Mouse (Mus musculus) splenic B cell, adult 2 months (primary cell): Measurements from ENCODE around the gene Sec14l2.
"Not testable (repeated sequence)": the region's sequence is repeated elsewhere in the genome, so short reads cannot be mapped to it uniquely, and the experiment has no call there.

Experiments
- DNase-seq: peaks from one replicate; pipeline ENCODE4 v3.0.0-alpha.2; 2011; ENCODE audit warnings: low read depth, low spot score
- H3K27me3 ChIP-seq: 2 replicates; pipeline ENCODE4 v1.6.1; 2012; ENCODE audit warnings: mild to moderate bottlenecking, low read length, moderate library complexity, mixed read lengths; ENCODE audit not compliant: control insufficient read depth, poor library complexity, insufficient read depth, severe bottlenecking
- H3K36me3 ChIP-seq: 2 replicates; pipeline ENCODE4 v1.6.1; 2012; ENCODE audit warnings: mild to moderate bottlenecking, low read length, moderate library complexity, mixed read lengths; ENCODE audit not compliant: control insufficient read depth, poor library complexity, insufficient read depth, severe bottlenecking

Sec14l2 gene

DNA sequence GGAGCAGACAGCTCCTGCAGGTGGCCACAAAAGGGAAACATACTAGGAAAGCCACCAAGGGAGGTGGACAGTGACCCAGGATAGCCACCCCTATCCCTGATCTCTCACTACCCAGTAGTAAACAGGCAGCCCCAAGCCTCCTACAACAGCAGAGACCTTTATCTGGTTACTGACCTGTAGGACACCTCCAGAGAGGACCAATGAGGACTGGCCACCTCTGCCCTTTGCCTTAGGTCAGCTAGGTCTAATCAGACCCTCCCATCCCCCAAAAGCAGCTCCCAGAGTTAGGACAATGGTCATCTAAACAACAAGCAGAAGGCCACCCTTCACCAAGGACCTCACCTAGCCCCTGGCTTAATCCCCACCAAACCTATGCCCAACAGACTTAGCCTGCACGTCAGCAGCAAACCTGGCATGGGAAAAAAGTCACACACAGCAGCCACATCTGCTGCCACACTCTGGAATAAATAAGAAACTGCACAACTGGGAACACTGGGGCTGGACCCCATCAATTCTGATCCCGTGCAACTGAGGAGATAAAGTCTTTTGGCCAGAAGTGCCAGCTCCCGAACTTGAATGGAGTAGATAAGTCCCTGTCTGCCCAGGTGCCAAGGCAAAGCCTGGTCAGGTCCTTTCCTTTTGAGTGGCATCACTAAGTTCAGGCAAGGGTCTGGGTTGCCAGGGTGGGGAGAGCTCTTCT, 5.7 kb downstream of the Sec14l2 start:
- no peak for DNase-seq
- no peaks in the 10 kb centered on the region for H3K36me3 ChIP-seq
- H3K27me3 ChIP-seq = no peaks in the 10 kb centered on the region

DNA sequence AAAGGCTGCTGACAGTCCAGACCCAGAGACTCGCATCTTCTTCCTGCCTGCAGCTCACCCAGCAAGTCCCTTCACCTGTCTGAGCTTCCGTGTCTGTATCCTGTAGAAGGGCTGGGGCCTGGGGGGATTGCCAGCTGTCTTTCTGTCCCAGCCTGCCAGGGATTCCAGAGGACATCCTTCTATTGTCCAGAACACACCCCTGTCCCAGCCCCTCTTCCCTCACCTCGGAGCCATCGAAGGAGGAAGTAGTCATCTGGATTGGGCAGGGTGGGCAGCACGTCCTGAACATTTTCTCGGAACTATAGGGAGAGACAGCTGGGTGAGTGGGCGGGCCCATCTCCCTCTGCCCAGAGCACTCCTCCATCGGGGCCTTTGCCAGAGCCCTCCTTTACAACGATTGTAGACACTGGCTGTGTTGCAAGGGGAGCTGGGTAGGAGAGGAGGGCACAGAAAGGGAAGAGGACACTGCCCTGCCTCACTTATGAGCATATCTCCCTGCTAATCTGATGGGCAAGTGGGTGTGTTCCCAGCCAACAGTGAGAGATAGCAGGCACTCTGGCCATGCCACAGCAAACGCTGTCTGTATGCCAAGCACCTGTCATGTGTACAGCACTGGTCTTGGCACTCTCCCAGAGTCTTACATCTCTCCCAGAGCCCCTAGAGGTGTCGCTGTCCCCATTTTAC, 6.6 kb downstream of the Sec14l2 start:
- Histone ChIP-seq H3K36me3 (no peaks in the 10 kb centered on the region), H3K27me3 (no peaks in the 10 kb centered on the region)
- DNase-seq = no peak

DNA sequence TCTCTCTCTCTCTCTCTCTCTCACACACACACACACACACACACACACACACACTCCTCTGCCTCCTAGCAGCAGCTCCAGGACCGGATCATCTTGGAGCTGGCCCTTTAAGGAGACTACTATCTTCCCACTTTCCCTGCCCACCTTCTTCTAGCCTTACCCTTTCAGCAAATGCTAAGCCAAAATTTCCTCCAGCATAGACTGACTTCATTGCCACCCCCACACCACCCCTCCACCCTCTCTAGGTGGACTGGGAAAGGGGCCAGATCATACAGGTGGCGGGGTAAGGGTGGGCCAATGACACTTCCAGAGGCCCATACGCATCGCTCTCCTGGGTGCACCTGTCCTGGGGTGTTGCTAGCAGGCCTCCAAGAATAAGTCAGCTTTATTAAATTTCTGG, 7.8 kb downstream of the Sec14l2 start:
- H3K27me3 ChIP-seq = no peaks in the 10 kb centered on the region
- DNase-seq = no peak
- H3K36me3 ChIP-seq = no peaks in the 10 kb centered on the region

- not testable (repeated sequence) for H3K27me3 ChIP-seq, H3K36me3 ChIP-seq, DNase-seq
Measured at GRCm38 (mm10) chr11:4114541-4114940, 8.7 kb downstream of the Sec14l2 start.

- no peak for DNase-seq
- no peaks in the 10 kb centered on the region for H3K27me3 ChIP-seq
- H3K36me3 ChIP-seq = no peaks in the 10 kb centered on the region
Measured at GRCm38 (mm10) chr11:4113970-4114369, 9.2 kb downstream of the Sec14l2 start.

DNA sequence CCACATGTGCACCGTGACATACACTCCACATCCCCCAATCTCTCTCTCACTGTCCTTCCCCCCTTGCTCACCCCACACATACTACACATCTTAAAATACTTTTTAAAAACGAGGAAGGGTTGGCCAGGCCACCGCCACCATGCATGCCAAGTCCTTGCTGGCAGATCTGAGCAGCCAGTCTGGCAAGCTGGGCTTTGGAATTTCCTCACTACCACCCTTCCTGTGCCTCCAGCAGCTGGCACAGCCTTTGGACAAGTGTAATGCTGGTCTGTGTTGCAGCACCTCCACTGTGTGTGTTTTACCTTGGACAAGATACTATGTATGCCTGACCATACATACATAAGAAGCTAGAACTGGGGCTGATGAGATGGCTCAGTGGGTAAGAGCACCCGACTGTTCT, 9.7 kb downstream of the Sec14l2 start:
- DNase-seq = no peak

DNA sequence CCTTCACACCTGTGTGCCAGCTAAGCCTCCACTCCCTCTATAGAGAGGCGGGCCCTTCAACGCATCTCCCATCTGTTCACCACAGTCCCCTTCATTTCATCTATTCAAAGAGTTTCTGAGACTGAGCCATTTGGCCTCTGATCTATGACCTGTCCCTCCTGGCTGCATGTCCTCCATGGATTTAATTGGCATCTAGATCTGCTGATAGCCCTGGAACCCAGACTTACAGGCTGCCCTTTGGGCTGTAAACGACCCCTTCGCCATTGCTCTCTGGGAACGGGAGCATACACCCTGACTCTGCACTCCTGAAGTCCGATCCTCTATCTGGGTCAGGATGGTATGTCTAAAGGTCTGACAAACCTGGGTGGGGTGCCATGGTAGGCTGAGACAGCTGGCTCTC, 10.4 kb downstream of the Sec14l2 start:
- DNase-seq = no peak
- no peaks in the 10 kb centered on the region for H3K36me3 ChIP-seq
- H3K27me3 ChIP-seq = no peaks in the 10 kb centered on the region

More for the DNA sequence above, 9.7 kb downstream of the Sec14l2 start:
- no peaks in the 10 kb centered on the region for H3K36me3 ChIP-seq
- no peaks in the 10 kb centered on the region for H3K27me3 ChIP-seq

DNA sequence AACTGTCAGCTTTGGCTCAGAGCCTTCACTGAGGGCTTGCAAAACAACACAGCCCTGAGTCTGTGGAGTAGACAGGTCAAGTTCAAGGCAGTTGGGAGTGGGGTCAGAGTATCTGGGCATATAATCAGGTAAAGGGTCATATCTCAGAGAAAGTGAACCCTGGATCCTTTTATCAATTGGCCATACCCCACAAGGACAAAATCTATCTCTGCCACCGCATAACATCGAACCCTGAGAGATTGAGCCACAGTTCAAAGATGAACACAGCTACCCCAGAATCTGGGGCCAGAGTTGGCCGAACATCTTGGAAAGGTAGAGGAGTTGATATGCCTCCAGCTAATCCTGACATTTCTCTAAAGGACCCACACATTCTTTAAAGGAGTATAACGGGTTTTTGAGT, 11.2 kb downstream of the Sec14l2 start:
- no peak for DNase-seq
- Histone ChIP-seq H3K36me3 (no peaks in the 10 kb centered on the region), H3K27me3 (no peaks in the 10 kb centered on the region)

DNA sequence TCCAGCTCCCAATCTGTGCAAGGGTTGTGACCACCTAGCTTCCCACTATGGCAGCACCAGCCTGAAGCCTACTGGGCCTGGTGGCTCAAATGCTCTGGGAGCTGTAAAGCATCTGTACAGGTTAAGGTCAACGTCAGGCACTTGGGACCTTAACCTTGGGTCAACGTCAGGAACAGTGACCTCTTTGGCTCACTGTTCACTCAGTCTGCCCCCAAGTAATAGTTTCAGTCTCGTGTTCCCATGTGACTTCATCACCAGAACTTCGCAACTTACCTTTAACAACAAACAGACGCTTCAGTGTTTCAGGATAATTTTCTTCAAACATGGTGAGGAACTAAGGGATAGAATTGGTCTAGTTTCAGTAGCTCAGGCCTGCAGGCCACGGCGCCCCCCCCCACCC, 14.5 kb downstream of the Sec14l2 start:
- DNase-seq = no peak
- H3K36me3 ChIP-seq = no peaks in the 10 kb centered on the region
- no peaks in the 10 kb centered on the region for H3K27me3 ChIP-seq

DNA sequence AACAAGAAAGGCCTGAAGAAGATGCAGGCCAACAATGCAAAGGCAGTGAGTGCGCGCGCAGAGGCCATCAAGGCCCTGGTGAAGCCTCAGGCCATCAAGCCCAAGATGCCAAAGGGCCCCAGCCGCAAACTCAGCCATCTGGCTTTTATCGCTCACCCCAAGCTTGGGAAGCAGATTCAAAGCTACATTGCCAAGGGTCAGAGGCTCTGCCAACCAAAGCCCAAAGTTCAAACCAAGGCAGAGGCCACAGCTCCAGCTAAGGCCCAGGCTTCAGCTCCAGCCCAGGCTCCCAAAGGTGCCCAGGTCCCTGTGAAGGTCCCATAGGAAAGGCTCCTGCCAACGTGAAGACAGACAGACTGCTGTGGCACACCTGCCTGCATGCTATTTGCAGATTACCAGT, 15.3 kb downstream of the Sec14l2 start:
- not testable (repeated sequence) for H3K27me3 ChIP-seq, H3K36me3 ChIP-seq, DNase-seq

DNA sequence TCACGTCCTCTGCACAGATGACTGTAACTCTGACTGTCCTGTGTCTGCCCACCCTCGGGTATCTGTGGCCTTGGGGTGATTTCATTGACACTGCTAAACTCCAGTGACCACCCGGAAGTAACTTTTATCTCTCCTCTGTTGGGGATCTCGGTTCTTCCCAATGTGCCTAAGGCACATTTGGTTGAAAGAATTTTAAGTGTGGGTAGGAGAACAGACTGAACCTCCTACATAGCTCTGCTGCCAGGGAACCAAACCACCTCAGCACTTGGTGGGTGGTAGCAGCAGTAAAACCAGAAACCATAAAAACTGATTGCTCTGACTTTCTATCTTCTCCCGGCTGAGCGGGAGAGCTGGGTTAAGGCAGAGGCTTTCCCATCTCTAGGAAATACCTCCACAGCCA, 17.8 kb downstream of the Sec14l2 start:
- no peak for DNase-seq
- H3K36me3 ChIP-seq = no peaks in the 10 kb centered on the region
- no peaks in the 10 kb centered on the region for H3K27me3 ChIP-seq

DNA sequence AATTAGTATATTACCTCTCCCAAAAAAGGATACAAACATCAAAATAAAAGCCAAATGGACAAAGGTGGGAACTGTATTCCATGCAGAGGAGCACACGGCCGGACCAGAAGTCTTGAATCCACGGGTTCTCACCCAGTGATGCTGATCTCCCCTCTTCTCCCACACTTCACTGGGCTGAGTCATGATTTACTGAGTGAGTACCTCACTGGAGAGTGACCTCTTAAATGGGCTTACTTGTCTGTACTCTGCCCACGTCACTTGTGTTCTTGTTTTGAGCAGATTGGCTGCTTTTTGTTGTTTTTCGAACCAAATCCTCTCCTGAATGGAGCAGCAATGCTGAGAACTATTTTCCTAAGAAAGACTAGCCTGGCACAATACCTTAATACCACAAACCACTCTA, 18.2 kb downstream of the Sec14l2 start:
- no peaks in the 10 kb centered on the region for H3K36me3 ChIP-seq

DNA sequence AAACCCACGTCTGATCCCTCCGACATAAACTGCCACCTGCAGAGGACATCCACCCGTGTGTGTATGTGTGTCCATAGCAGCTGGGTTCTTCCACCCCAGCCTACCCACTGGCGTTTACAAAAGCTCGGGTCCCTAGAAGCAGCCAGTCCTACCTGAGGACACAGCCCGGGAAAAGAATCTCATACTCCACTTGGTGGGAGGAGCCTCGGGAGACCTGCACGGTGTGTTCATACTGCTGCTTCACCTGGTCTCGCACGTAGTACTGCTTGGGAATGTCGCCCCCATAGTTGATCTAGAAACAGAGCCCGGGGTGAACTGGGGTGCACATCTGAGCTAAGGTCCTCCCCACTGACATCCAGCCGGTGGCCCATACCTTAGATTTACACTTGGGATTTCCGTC, 19.7 kb downstream of the Sec14l2 start:
- Histone ChIP-seq H3K36me3 (no peaks in the 10 kb centered on the region), H3K27me3 (no peaks in the 10 kb centered on the region)
- DNase-seq = no peak

More for the DNA sequence above, 18.2 kb downstream of the Sec14l2 start:
- no peak for DNase-seq
- H3K27me3 ChIP-seq = no peaks in the 10 kb centered on the region

DNA sequence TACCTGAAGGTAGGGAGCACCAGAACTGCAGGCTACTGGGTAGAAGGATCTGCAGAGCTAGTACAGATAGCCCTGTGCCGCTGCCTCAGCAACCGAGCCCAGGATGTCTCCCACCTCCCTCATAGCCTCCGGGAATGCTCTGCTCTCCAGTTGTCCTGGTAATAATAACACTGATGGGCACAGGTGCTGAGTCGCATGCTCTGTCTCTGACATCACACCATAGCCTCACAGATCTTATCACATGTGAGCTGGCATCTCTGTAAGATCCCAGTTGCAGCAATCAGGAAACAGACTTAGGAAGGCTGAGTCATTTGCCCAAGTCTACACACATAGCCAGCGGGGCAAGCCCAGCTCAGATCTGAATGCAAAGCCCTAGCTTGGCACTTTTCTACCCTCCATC, 21.4 kb downstream of the Sec14l2 start:
- Histone ChIP-seq H3K27me3 (no peaks in the 10 kb centered on the region), H3K36me3 (no peaks in the 10 kb centered on the region)
- DNase-seq = no peak

DNA sequence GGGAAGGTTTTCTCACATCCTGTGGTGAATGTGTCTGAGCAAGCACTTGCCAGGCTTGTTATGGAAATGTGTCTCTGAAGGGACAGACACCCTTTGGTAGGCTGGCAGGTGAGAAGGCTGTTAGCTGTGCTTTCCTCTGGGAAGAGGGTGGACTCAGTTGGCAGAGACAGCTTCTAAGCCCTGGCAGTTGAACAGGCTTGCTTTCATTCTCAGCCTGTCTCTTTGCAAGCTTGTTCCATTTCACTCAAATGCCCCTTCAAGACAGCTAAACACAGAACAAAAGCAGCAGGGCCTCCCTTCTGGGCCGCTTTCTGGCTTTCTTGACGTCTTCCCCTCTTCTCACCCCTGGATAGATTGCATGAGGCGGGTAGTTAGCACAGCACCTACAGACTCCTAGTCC, 23.8 kb downstream of the Sec14l2 start:
- no peak for DNase-seq
- H3K36me3 ChIP-seq = no peaks in the 10 kb centered on the region
- H3K27me3 ChIP-seq = no peaks in the 10 kb centered on the region

GRCm38 (mm10) chr11:4098816-4099215, 24.4 kb downstream of the Sec14l2 start:
- H3K27me3 ChIP-seq = no peaks in the 10 kb centered on the region
- no peak for DNase-seq
- no peaks in the 10 kb centered on the region for H3K36me3 ChIP-seq
